Mouse (Mus musculus) activated CD4-positive, CD25-positive, alpha-beta regulatory T cell (primary cell): ENCODE results near the gene Amotl2. TPM values are rescaled to one million over a fixed set of nuclear protein-coding genes. Genes with fewer than 3 reads are reported as not detected.

ENCODE experiments used
- polyA plus RNA-seq, 2 experiments: library from polyadenylated mRNA; unstranded; fragments of 100-300 nt; shearing (Covaris generic); gene quantifications; one replicate each; pipeline ENCODE4 v1.2.1; 2017

Gene Amotl2
- polyA plus RNA-seq, result under 1 TPM; 0.11 TPM

DNA sequence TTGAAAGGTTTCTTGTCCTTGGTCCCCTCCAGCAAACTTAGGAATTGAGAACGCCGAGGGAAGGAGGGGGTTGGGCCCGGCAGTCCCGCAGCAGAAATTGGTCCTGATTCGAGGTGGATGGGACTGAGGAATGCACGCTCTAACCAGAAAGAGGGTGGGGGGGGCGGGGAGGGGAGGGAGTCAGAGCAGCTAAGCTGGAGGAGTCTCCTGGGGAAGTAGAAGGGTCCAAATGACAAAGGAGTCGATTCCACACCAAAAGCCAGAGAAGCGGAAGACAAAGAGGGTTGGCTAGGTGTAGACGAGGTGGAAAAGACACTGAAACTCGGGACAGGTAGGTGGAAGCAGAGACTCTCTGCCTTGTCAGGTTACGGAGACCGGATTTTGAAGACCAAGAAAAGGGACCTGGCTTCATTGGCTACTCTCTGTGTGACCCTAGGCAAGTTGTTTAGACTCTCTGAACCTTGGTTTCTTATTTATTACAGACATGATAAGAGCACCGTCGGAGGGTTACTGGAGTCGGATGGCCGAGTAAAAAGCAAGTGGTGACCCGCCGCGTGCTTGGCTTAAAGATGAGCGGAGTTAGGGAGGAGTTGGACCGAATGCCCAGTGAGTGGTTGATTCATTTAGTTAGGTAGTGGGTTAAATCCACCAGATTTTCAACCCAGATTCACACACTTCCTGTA is at the start of gene Amotl2:
Gene Amotl2, plus strand, starts transcription at position 192 of the 683 bp plus-strand sequence.

Other genes starting within 250 kb of the Amotl2 start
- gene Ky, start 210.9 kb upstream of the Amotl2 start, polyA plus RNA-seq, result 1 to 10 TPM in 1 of 2 experiments, under 1 TPM in 1; 0.23 to 2.9 TPM
- gene Anapc13, start 90.4 kb upstream of the Amotl2 start, polyA plus RNA-seq, result 100 to 1,000 TPM; 101 to 105 TPM
- gene Cep63, start 90.1 kb upstream of the Amotl2 start, polyA plus RNA-seq, result 10 to 100 TPM; 56.9 to 70.0 TPM
- gene Ryk, start 118.2 kb downstream of the Amotl2 start, polyA plus RNA-seq, result 1 to 10 TPM; 6.4 to 9.3 TPM